Mouse (Mus musculus) kidney, postnatal 36 days (tissue): Measurements from ENCODE around the gene Olfr1441.

Source experiments
- DNase-seq, 2 experiments: peaks; one replicate each; pipeline ENCODE4 v3.0.0; 2021 to 2022; ENCODE audit warnings: mixed read lengths in 2 of 2

Olfr1441 gene

GRCm38 (mm10) chr19:12463722-12464035 lies 46.4 kb downstream of the Olfr1441 start:
- DNase-seq = no peak

GRCm38 (mm10) chr19:12464127-12464526 lies 46.9 kb downstream of the Olfr1441 start:
- DNase-seq = no peak

DNA sequence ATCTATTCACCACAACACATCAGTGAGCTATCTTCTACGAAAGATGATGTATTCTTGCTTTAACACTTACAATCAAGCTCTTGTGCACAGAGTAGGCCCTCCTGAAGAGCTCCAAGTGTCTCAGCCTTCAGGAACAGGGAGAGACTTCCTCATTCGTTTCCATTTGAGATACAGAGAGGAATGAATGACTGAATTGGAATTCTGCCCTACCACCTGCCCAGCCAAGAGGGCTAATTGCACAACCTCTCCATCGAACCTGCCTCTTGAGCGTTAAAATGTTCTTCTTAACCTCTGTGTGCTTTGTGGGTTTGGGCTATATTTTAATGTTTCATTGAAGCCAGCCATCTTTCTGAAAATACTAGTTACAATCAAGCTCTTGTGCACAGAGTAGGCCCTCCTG lies 47.4 kb downstream of the Olfr1441 start:
- DNase-seq = no peak

DNA sequence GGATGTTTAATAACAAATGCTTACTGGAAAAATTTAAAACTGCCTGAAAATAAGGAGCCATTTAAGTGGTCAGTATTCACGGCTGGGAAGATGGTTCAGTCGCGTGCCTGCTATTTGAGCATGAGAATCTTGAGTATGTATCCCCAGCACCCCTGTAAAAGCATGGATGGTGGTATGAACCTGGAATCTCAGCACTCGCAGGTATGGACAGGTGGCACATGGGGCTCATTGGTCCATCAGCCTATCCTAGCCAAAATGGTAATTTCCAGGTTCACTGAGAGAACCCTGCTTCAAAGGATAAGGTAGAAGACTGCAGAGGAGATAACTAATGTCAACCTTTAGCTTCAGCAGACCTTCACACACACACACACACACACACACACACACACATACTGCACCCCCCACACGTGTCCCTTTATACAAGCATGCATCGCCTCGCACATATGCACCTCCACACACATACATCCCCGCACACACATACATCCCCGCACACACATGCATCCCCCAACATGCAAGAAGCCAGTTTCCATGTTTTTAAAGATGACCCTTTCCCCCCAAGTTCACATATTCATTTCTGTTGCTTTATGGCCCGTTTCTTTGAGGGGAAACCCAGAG lies 48.4 kb downstream of the Olfr1441 start:
- no peak for DNase-seq

DNA sequence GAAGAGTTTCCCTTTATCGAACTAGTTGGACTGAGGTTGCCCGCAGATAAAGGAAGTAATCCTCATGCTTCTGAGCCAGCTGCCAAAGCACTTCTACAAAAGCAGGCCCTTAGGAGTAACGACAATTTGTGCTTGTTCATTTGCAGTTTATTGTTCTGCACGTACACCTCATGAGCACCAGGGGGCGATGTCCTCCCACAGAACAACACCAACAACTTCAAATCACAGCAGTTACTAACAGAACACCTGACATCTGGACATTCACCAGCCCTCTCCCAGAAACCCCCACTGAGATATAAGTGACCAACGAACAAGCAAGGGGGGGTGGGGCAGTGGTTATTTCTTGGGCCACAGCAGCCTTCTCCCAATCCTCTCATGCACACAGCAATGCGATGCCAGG lies 49.0 kb downstream of the Olfr1441 start:
- DNase-seq = peak; percentile 67 to 77

GRCm38 (mm10) chr19:12467436-12467835 lies 50.2 kb downstream of the Olfr1441 start:
- peak in 1 of 2 experiments; percentile 50 for DNase-seq

GRCm38 (mm10) chr19:12471866-12472265 lies 54.6 kb downstream of the Olfr1441 start:
- DNase-seq = no peak

GRCm38 (mm10) chr19:12472381-12472976 lies 55.2 kb downstream of the Olfr1441 start:
- DNase-seq = no peak
